Comparison of ENCODE assay signal across 20 mouse cellular contexts in genomic region chr2:38094380-38095163, GRCm38 (mm10).
DNase-seq lines count a peak whose midpoint lies in the region; ATAC-seq and TF ChIP-seq lines count a peak whose summit lies in the region.
"Had no signal": no experiment of that assay in that cellular context is flagged by ENCODE, and none has a peak within 500 bp of the region (broad histone marks: within the 10 kb centered on the region; RNA-seq: fewer than 3 reads in every experiment).

No protein-coding gene starts in this region.

- no peak for TF ChIP-seq RAD21 in MEL (IDR thresholded peaks at IDR 0.05; ENCODE audit: low read depth, low read length)

- H3K9me3 ChIP-seq in forebrain, embryonic 10.5 days: no peaks in the 10 kb centered on the region
- no peaks in the 10 kb centered on the region for H3K9me3 ChIP-seq in forebrain, postnatal 0 days (ENCODE audit: low read length)
- H3K9me3 ChIP-seq in kidney, postnatal 0 days (replicated peaks; ENCODE audit: low read length): no peaks in the 10 kb centered on the region
- no peaks in the 10 kb centered on the region for H3K9me3 ChIP-seq in MEL (replicated peaks; ENCODE audit: insufficient read depth, low read length)
- no peaks in the 10 kb centered on the region for H3K9me3 ChIP-seq in liver, embryonic 14.5 days (ENCODE audit: control insufficient read depth, low read length)
- H3K9me3 ChIP-seq: G1E; limb, embryonic 10.5 days; neural tube, embryonic 12.5 days had no signal

- TF ChIP-seq POLR2A in MEL (IDR thresholded peaks at IDR 0.05; ENCODE audit: control insufficient read depth in 1 of 2, insufficient read depth in 1 of 2, low read depth in 1 of 2, low read length in 2 of 2, poor library complexity in 1 of 2): no peak

- peaks cover 75% of the 10 kb centered on the region for H3K4me1 ChIP-seq in forebrain, embryonic 10.5 days
- H3K4me1 ChIP-seq in forebrain, postnatal 0 days (ENCODE audit: insufficient read depth): peaks cover 3% of the 10 kb centered on the region; the same call in 1 of the 2 replicates
- 0 out of 2 replicates have a peak, but pooled peaks cover 5% of the 10 kb centered on the region for H3K4me1 ChIP-seq in kidney, postnatal 0 days (replicated peaks; ENCODE audit: insufficient read depth, low read length)
- peaks cover 7 to 13% of the 10 kb centered on the region in 2 experiments for H3K4me1 ChIP-seq in MEL (ENCODE audit: control insufficient read depth in 1 of 2, insufficient read depth in 2 of 2, low read length in 2 of 2)
- peaks cover 32 to 37% of the 10 kb centered on the region in 2 experiments for H3K4me1 ChIP-seq in liver, embryonic 14.5 days (replicated peaks; ENCODE audit: control insufficient read depth in 2 of 2, insufficient read depth in 2 of 2, low read length in 1 of 2)

- no peak overlapping the region for H3K9ac ChIP-seq in forebrain, postnatal 0 days
- no peak overlapping the region for H3K9ac ChIP-seq in kidney, postnatal 0 days (ENCODE audit: low read depth, low read length)
- H3K9ac ChIP-seq in MEL (ENCODE audit: control insufficient read depth, low read depth, low read length, poor library complexity, severe bottlenecking): no peak overlapping the region
- H3K9ac ChIP-seq in liver, embryonic 14.5 days (replicated peaks): 0 out of 2 replicates have a peak overlapping the region, but pooled peaks have one; percentile 19
- H3K9ac ChIP-seq: lung, embryonic 14.5 days; neural tube, embryonic 12.5 days had no signal

- H3K79me2 ChIP-seq in MEL (ENCODE audit: control insufficient read depth, insufficient read depth, low read length, poor library complexity): no peaks in the 10 kb centered on the region

- H3K27me3 ChIP-seq in forebrain, embryonic 10.5 days (ENCODE audit: poor library complexity, severe bottlenecking): no peaks in the 10 kb centered on the region
- no peaks in the 10 kb centered on the region for H3K27me3 ChIP-seq in forebrain, postnatal 0 days (ENCODE audit: insufficient read depth, low read length)
- H3K27me3 ChIP-seq in kidney, postnatal 0 days (ENCODE audit: insufficient read depth, low read length): no peaks in the 10 kb centered on the region
- no peaks in the 10 kb centered on the region for H3K27me3 ChIP-seq in MEL (ENCODE audit: control insufficient read depth in 1 of 2, insufficient read depth in 2 of 2, low read length in 2 of 2)
- H3K27me3 ChIP-seq in liver, embryonic 14.5 days (ENCODE audit: control insufficient read depth, insufficient read depth, low read length): no peaks in the 10 kb centered on the region
- H3K27me3 ChIP-seq: neural tube, embryonic 12.5 days had no signal

- 46% methylated on average over 2 of the region's 2 CpGs for WGBS in forebrain, embryonic 10.5 days
- WGBS in forebrain, postnatal 0 days: 14% methylated on average over 2 of the region's 2 CpGs
- WGBS in kidney, postnatal 0 days: 45% methylated on average over 2 of the region's 2 CpGs
- 54% methylated on average over 2 of the region's 2 CpGs for WGBS in liver, embryonic 14.5 days (ENCODE audit: insufficient replicate concordance)

- no peak for TF ChIP-seq EP300 in MEL (IDR thresholded peaks at IDR 0.05; ENCODE audit: low read depth in 1 of 2, low read length in 2 of 2)
- TF ChIP-seq EP300 in liver, embryonic 14.5 days (IDR thresholded peaks at IDR 0.05; ENCODE audit: low read depth): no peak

- peak overlapping the region; percentile 60; the same call in 1 of the 2 replicates for H3K27ac ChIP-seq in forebrain, embryonic 10.5 days
- H3K27ac ChIP-seq in forebrain, postnatal 0 days (ENCODE audit: low read depth, low read length): no peak overlapping the region
- H3K27ac ChIP-seq in kidney, postnatal 0 days: no peak overlapping the region
- no peak overlapping the region for H3K27ac ChIP-seq in MEL (ENCODE audit: control insufficient read depth, low read depth, low read length)
- H3K27ac ChIP-seq in liver, embryonic 14.5 days: peak overlapping the region; percentile 8
- H3K27ac ChIP-seq: layer of hippocampus, adult 2 months; limb, embryonic 10.5 days; macrophage; neural tube, embryonic 12.5 days had no signal

- peaks cover 3% of the 10 kb centered on the region; the same call in 1 of the 2 replicates for H3K36me3 ChIP-seq in forebrain, embryonic 10.5 days (replicated peaks)
- no peaks in the 10 kb centered on the region for H3K36me3 ChIP-seq in forebrain, postnatal 0 days (ENCODE audit: insufficient read depth)
- H3K36me3 ChIP-seq in kidney, postnatal 0 days (ENCODE audit: insufficient read depth, low read length): no peaks in the 10 kb centered on the region
- H3K36me3 ChIP-seq in MEL (ENCODE audit: control insufficient read depth in 1 of 2, insufficient read depth in 2 of 2, low read length in 2 of 2): peaks cover 0 to 19% of the 10 kb centered on the region in 2 experiments; a peak in 2 of 4 replicates
- no peaks in the 10 kb centered on the region for H3K36me3 ChIP-seq in liver, embryonic 14.5 days (replicated peaks; ENCODE audit: control insufficient read depth, insufficient read depth, low read depth)
- H3K36me3 ChIP-seq: limb, embryonic 10.5 days; neural tube, embryonic 12.5 days had no signal

- DNase-seq in forebrain, embryonic 10.5 days (ENCODE audit: extremely low spot score, low spot score): no peak
- DNase-seq in forebrain, postnatal 0 days: no peak
- peak; percentile 77 for DNase-seq in kidney, postnatal 0 days (ENCODE audit: low spot score)
- no peak for DNase-seq in kidney, adult 11 months
- DNase-seq in MEL (ENCODE audit: low read depth, low spot score): no peak
- DNase-seq in liver, embryonic 14.5 days (ENCODE audit: low read depth in 3 of 3, low spot score in 3 of 3): no peak
- DNase-seq in layer of hippocampus, postnatal 10 days (ENCODE audit: low spot score in 2 of 2): no peak
- DNase-seq in frontal cortex, adult 2 months (ENCODE audit: extremely low spot score in 1 of 2, low spot score in 1 of 2): no peak
- DNase-seq: adrenal gland, adult 2 months; cerebellum, postnatal 25 days; gastrocnemius, postnatal 14 days; kidney, adult 2 months; lung, embryonic 14.5 days; thymus, postnatal 25 days had no signal

- no peak for TF ChIP-seq CTCF in forebrain, postnatal 0 days (IDR thresholded peaks at IDR 0.05; ENCODE audit: low read depth)
- TF ChIP-seq CTCF in kidney, postnatal 0 days (IDR thresholded peaks at IDR 0.05; ENCODE audit: low read depth): no peak
- TF ChIP-seq CTCF in MEL (IDR thresholded peaks at IDR 0.05 in 2 of 3, conservative IDR thresholded peaks at IDR 0.05 in 1 of 3; ENCODE audit: control insufficient read depth in 1 of 3, insufficient read depth in 1 of 3, low read depth in 2 of 3, low read length in 3 of 3, poor library complexity in 1 of 3, severe bottlenecking in 1 of 3): no peak
- TF ChIP-seq CTCF in liver, embryonic 14.5 days (IDR thresholded peaks at IDR 0.05; ENCODE audit: low read depth): no peak

- no peak for ATAC-seq in forebrain, postnatal 0 days
- ATAC-seq in kidney, postnatal 0 days (replicated peaks; ENCODE audit: low FRiP score, low read depth): no peak
- peak; percentile 36; the same call in 1 of the 2 replicates for ATAC-seq in liver, embryonic 14.5 days (ENCODE audit: insufficient read depth)
- ATAC-seq: CD4-positive, CD25-positive, alpha-beta regulatory T cell, adult 4 months had no signal

- H3K4me2 ChIP-seq in forebrain, postnatal 0 days (ENCODE audit: low read depth): no peak overlapping the region
- no peak overlapping the region for H3K4me2 ChIP-seq in kidney, postnatal 0 days (ENCODE audit: low read length)
- peak overlapping the region; percentile 25 for H3K4me2 ChIP-seq in liver, embryonic 14.5 days (ENCODE audit: low read depth)
- H3K4me2 ChIP-seq: lung, embryonic 14.5 days; neural tube, embryonic 12.5 days had no signal

- no peak overlapping the region for H3K4me3 ChIP-seq in forebrain, embryonic 10.5 days
- no peak overlapping the region for H3K4me3 ChIP-seq in forebrain, postnatal 0 days (ENCODE audit: low read depth, low read length)
- H3K4me3 ChIP-seq in kidney, postnatal 0 days (replicated peaks; ENCODE audit: low read depth, low read length): no peak overlapping the region
- H3K4me3 ChIP-seq in MEL (ENCODE audit: control insufficient read depth in 1 of 2, insufficient read depth in 1 of 2, low read depth in 2 of 2, low read length in 2 of 2): no peak overlapping the region
- H3K4me3 ChIP-seq in liver, embryonic 14.5 days (ENCODE audit: insufficient read depth in 1 of 2, low read depth in 2 of 2, low read length in 2 of 2): no peak overlapping the region
- H3K4me3 ChIP-seq: layer of hippocampus, adult 2 months; limb, embryonic 10.5 days; neural tube, embryonic 12.5 days had no signal

TF ChIP-seq in MEL, 35 proteins besides CTCF, POLR2A, EP300 and RAD21 (continues in another document):
- no peak for TF ChIP-seq ZC3H11A (IDR thresholded peaks at IDR 0.05; ENCODE audit: low read depth, low read length)
- no peak for TF ChIP-seq NELFE (IDR thresholded peaks at IDR 0.05; ENCODE audit: low read depth, low read length)
- no peak for TF ChIP-seq UBTF (IDR thresholded peaks at IDR 0.05; ENCODE audit: borderline replicate concordance, insufficient read depth, low read depth, low read length)
- TF ChIP-seq USF1 (IDR thresholded peaks at IDR 0.05; ENCODE audit: low read depth, low read length): no peak
- no peak for TF ChIP-seq E2F4 (IDR thresholded peaks at IDR 0.05; ENCODE audit: borderline replicate concordance, low read depth, low read length)
- TF ChIP-seq ETS1 (IDR thresholded peaks at IDR 0.05; ENCODE audit: low read depth, low read length): no peak
- no peak for TF ChIP-seq GABPA (IDR thresholded peaks at IDR 0.05; ENCODE audit: low read depth, low read length)
- no peak for TF ChIP-seq NRF1 (IDR thresholded peaks at IDR 0.05; ENCODE audit: insufficient read depth, low read depth, low read length, poor library complexity, severe bottlenecking)
- TF ChIP-seq JUND (IDR thresholded peaks at IDR 0.05; ENCODE audit: low read depth, low read length): no peak
- no peak for TF ChIP-seq ZNF384 (IDR thresholded peaks at IDR 0.05; ENCODE audit: low read depth, low read length)
- TF ChIP-seq TBP (IDR thresholded peaks at IDR 0.05; ENCODE audit: low read depth, low read length): no peak
- peak; percentile 45; the same call in 1 of the 2 replicates for TF ChIP-seq MAX (IDR thresholded peaks at IDR 0.05; ENCODE audit: low read length)
- TF ChIP-seq CHD2 (IDR thresholded peaks at IDR 0.05; ENCODE audit: low read length): no peak
- no peak for TF ChIP-seq CHD1 (IDR thresholded peaks at IDR 0.05; ENCODE audit: low read depth, low read length)
- no peak for TF ChIP-seq SMC3 (IDR thresholded peaks at IDR 0.05; ENCODE audit: low read depth, low read length)
- TF ChIP-seq MYC (IDR thresholded peaks at IDR 0.05; ENCODE audit: low read depth, low read length): peak; percentile 44; the same call in 1 of the 2 replicates
- TF ChIP-seq HCFC1 (IDR thresholded peaks at IDR 0.05; ENCODE audit: low read depth, low read length): no peak
- no peak for TF ChIP-seq ZKSCAN1 (IDR thresholded peaks at IDR 0.05; ENCODE audit: low read depth, low read length)
- 0 out of 2 replicates have a peak, but pooled peaks have one; percentile 24 for TF ChIP-seq SIN3A (IDR thresholded peaks at IDR 0.05; ENCODE audit: low read length)
- TF ChIP-seq BHLHE40 (IDR thresholded peaks at IDR 0.05; ENCODE audit: borderline replicate concordance, low read depth, low read length): no peak
- no peak for TF ChIP-seq TAL1 (IDR thresholded peaks at IDR 0.05; ENCODE audit: low read length)

Comparison
In these comparisons a context has a peak if more than half of its experiments do, and no peak if none do; other contexts are left out.
1. H3K27ac ChIP-seq: peak in forebrain, embryonic 10.5 days (single experiment) and liver, embryonic 14.5 days (single experiment); none in forebrain, postnatal 0 days (single experiment), kidney, postnatal 0 days (single experiment) and MEL (single experiment).